Mouse (Mus musculus) thymus, adult 2 months (tissue): ENCODE measurements around the gene BC037034.

Experiments
- CTCF ChIP-seq: fragments of 200-500 bp; IDR thresholded peaks from 2 replicates; pipeline ENCODE4 v1.5.1; 2012; ENCODE audit warnings: mild to moderate bottlenecking, control low read depth, low read length, moderate library complexity, borderline replicate concordance; ENCODE audit not compliant: control insufficient read depth, poor library complexity, insufficient read depth; ENCODE audit errors: extremely low read depth
- POLR2A ChIP-seq: fragments of 200-500 bp; IDR thresholded peaks from 2 replicates; pipeline ENCODE4 v1.6.1; 2012; ENCODE audit warnings: mild to moderate bottlenecking, low read length, control low read depth, moderate library complexity; ENCODE audit not compliant: control insufficient read depth, poor library complexity, insufficient read depth; ENCODE audit errors: extremely low read depth

DNA sequence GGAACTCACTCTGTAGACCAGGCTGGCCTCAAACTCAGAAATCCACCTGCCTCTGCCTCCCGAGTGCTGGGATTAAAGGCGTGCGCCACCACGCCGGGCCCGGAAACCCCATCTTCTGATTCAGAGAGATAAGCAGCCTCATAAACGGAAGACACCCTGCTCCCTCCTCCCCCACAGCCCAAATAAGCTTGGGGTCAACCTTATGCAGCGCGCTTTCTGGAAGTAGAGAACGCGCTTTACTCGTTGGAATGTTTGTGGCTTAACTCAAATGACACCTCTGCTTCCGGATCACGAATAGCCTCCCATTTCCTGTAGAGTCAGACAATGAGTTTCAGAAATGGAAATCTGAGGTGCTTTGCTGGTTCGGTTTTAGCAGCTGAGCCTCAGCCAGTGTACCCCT, 17.0 kb upstream of the BC037034 start:
- TF ChIP-seq CTCF (no peak), POLR2A (no peak)
